Mouse (Mus musculus) cortical plate, adult 2 months (tissue): ENCODE data around the gene Scai.

Experiments used
- CTCF ChIP-seq: fragments of 200-500 bp; IDR thresholded peaks from 2 replicates; pipeline ENCODE4 v1.5.1; 2011; ENCODE audit warnings: mild to moderate bottlenecking, control low read depth, low read length; ENCODE audit not compliant: insufficient read depth; ENCODE audit errors: extremely low read depth
- POLR2A ChIP-seq: fragments of 200-500 bp; IDR thresholded peaks from 2 replicates; pipeline ENCODE4 v1.6.1; 2011; ENCODE audit warnings: mild to moderate bottlenecking, low read length, control low read depth; ENCODE audit not compliant: insufficient read depth; ENCODE audit errors: extremely low read depth

- TF ChIP-seq CTCF (peak; percentile 63), POLR2A (peak; percentile 54; the same call in 1 of the 2 replicates)
Measured at GRCm38 (mm10) chr2:39190561-39191056, at the start of gene Scai.
